Mouse (Mus musculus) mature B cell (primary cell): Measurements from ENCODE around the gene Pced1b.
"Not testable (repeated sequence)": the region's sequence is repeated elsewhere in the genome, so short reads cannot be mapped to it uniquely, and the experiment has no call there.

ENCODE experiments used
- in situ Hi-C: fragments of 300-500 bp; cut with MboI; formaldehyde crosslinking; loops from 2 replicates; pipeline ENCODE4 v1.14.3; 2019

Pced1b gene

GRCm38 (mm10) chr15:97342336-97342735 is 95.4 kb downstream of the Pced1b start:
- in situ Hi-C loops = no loop called here

GRCm38 (mm10) chr15:97342945-97343344 is 96.0 kb downstream of the Pced1b start:
- in situ Hi-C loops = no loop called here

DNA sequence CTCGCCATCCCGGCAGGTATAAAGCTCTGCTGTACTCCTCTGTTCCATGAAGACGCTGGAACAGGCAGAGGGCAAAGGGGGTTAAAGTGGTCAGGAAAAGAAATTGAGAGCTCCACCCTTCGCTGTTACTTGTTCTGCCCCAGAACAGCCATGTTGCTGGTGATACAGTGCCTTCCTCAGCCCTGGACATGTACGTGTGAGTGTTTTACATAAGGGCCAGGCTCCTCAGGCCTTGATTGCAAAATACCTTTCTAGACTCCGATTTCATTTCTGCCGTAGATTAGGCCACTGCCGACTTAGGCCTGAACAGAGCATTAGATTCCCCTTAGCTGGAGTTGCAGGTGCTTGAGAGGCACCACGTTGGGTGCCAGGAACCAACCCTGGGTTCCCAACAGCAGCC is 97.0 kb downstream of the Pced1b start:
- in situ Hi-C loops = no loop called here

GRCm38 (mm10) chr15:97345110-97345509 is 98.2 kb downstream of the Pced1b start:
- in situ Hi-C loops = no loop called here

GRCm38 (mm10) chr15:97345917-97346316 is 99.0 kb downstream of the Pced1b start:
- in situ Hi-C loops = no loop called here

DNA sequence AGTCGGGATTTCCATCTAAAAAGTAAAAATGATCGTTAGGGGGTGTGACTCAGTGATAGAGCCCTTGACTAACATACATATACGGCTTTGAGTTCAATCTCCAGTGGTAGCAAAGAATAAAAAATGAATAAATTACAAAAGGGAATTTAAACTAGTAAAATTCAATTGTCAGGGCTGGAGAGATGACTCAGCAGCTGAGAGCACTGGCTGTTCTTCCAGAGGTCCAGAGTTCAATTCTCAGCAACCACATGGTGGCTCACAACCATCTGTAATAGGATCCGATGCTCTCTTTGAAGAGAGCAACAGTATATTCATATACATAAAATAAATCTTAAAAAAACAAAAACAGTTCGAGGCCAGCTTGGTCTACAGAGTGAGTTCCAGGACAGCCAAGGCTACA is 99.5 kb downstream of the Pced1b start:
- in situ Hi-C loops = no loop called here

DNA sequence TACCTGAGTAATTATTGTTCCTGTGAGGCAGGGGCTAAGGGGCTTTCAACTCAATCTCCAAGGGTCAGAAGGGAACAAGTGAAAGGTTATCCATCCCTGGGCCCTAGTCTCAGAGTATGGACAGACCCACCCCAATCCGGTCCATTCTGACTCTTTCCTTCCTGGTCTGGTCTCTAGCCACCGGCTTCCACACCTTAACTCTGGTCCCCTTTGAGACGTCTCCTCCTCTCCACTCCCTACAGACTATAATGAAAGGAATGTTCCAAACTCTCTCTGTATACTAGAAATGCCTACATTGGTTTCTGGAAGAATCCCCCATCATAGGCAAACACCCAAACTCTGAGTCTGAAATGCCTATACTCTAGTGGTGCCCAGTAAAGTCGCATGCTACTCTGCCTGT is 100.0 kb downstream of the Pced1b start:
- in situ Hi-C loops = no loop called here

DNA sequence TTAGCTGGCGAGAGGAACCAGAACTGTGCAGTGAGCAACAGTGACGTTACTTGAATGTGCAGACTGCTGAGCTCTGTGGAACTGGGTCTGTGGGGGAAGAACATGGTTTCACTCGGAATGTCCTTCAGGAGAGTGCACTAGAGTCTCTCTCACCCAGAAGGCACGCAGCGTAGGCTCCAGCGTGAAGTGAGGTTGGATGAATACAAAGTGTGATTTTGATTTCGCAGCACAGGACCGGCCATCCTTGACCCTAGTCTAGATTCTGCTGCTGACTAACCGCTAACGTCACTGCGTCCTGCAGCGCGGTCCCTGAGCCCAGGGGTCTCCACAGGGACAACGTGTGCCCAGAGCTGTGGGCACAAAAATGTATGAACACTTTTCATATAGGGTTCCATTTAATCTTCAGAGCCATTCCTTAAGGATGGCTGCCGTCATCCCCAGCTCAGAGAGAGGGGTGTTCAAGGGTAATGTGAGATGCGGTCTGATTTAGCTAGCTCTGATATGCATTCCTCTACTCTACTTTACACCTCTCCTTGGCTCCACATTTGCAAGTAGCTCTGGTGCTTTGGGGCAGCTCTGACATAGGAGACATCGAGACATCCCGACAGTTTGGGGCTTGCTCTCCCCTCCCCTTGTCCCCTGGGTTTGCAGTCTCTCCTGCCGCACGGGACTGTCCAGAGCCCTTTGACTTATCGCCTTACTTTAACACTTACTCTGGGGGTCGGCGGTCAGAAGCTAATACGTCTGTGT is 101.8 kb downstream of the Pced1b start:
- in situ Hi-C loops = no loop called here

GRCm38 (mm10) chr15:97350528-97350927 is 103.6 kb downstream of the Pced1b start:
- in situ Hi-C loops = no loop called here

DNA sequence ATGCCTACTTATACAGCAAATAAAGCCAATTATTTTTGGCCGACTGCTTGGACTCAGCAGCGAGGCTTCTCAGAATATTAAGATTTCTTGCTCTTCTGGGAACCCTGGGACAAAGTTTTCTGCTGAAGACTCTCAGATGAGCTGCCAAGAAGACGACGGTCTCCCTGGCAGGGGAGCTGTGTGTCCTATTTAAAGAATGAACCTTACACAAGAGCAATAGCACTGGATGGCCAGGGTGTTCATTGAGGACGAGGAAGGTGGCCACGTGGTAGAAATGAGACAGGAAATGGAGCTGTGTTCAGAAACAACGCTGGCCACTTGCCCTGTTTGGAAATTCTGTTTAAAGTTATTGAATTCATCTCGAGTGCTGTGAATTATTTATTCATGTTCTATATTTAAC is 104.1 kb downstream of the Pced1b start:
- in situ Hi-C loops = no loop called here

DNA sequence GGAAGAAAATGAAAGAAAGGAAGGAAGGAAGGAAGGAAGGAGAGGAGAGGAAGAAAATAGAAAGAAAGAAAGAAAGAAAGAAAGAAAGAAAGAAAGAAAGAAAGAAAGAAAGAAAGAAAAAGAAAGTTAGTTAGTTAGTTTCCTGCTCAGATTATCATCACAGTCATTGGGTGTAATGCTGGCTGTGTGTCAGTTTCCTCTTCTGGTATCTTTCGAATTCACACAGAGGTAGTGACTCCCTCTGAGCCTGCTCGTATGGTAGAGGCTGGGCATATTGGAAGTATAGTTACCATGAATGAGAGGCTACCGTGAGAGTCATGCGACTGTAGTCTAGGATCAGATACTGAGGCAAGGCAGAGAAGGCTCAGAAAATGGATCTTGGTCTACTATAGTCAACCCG is 104.8 kb downstream of the Pced1b start:
- in situ Hi-C loops = no loop called here

GRCm38 (mm10) chr15:97355676-97356303 is 108.9 kb downstream of the Pced1b start:
- in situ Hi-C loops = no loop called here

DNA sequence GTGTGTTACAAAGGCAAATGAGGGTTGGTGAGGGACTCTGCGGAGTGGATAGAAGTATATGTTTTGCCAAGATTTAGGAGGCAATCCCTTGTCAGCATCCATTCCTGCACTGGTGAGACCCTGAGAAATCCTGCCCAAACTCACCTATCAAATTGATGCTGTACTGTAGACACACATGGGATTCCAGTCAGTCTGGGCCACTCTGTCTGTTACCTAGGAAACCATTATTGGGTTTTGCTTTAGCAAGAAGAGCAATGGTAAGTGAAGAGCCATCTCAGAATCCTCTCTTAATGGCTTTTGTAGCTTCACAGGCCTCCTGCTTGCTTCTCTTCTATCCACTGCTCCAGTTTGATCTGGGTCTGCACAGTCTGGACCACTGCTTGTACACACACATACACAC is 110.1 kb downstream of the Pced1b start:
- in situ Hi-C loops = no loop called here

GRCm38 (mm10) chr15:97360842-97361770 is 114.2 kb downstream of the Pced1b start:
- in situ Hi-C loops = no loop called here

DNA sequence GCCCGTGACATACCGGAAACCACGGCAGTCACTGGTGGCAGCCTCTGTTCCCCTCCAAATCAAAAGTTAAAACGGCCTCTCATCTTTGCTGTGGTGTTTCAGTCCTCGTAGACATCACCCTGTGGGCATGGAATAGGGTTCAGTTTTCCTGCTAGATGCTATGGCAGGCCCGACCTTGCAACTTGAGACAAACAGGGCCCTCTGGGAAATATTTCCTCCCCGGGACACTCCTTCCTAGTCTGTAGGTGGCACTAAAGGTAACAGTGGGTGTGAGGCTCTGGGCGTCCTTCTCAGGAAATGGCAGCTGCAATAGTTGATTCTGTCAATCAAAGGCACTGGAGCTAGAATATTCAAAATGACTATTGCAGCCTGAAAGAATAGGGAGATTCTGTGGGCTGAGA is 114.9 kb downstream of the Pced1b start:
- in situ Hi-C loops = no loop called here

DNA sequence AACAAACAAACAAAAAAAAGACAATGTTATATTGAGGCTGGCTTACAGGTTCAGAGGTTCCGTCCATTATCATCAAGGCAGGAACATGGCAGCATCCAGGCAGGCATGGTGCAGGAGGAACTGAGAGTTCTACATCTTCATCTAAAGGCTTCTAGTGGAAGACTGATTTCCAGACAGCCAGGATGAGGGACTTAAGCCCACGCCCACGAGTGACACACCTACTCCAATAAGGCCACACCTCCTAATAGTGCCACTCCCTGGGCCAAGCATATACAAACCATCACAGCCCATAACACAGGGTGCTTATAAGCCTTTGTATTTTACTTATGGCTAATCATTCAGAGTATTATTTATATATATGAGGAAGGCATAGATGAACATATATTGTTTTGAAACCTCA is 117.4 kb downstream of the Pced1b start:
- in situ Hi-C loops = not testable (repeated sequence)

DNA sequence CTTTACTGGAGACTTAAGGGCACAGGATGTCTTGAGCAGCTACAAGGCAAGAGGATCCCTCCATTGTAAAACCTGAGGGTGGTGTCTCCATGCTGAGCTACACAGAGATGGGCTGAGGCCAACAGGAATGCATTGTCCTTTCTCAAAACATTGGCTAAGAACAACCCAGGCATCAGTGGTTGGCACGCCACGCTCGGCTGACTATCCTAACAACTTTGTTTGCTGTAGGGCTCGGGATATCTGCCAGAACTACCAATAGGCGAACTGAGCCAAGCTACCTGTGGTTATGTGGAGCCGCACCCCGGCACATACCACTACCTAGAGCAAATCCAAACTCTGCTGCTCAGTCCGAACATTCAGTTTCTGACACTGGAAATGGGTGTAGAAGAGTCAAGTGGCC is 118.1 kb downstream of the Pced1b start:
- in situ Hi-C loops = no loop called here

DNA sequence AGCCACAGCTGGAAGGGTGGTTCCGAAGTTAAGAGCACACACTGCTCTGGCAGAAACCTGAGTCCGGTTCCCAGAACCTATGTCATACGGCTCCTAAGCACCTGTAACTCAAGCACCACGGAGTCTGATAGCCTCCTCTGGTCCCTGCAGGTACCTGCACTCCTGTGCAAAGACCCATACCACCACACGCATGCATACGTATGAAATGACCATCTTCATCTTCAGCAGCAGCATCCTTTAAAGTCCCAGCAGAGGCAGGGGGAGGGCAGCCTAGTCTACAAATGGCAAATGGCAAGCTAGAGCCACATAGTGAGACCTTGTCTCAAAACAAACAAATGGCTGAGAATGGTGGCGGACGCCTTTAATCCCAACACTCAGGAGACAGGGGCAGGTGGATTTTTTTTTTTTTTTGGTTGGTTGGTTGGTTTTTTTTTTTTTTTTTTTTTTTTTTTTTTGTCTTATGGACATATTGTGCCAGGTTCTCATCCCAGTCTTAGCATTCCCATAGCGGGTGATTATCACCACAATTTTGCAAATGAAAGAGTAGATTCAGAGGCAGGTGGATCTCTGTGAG is 121.2 kb downstream of the Pced1b start:
- in situ Hi-C loops = no loop called here

DNA sequence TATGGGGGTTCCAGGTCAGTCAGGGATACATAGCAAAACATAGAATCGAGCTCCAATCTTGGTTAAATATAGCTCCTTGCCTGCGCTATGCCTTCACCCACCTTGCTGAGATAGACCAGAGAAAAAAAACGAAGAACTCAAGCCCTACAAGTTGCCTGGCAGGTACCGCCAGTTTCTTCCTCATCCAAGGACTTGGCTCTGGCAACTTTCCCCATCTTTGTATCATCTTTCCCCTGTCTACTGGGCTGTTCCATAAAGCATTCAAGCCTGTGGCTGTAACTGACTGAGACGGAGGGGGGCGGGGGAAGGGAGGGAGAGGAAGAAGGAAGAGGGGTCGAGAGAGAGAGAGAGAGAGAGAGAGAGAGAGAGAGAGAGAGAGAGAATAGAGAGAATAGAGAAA is 121.7 kb downstream of the Pced1b start:
- in situ Hi-C loops = no loop called here

DNA sequence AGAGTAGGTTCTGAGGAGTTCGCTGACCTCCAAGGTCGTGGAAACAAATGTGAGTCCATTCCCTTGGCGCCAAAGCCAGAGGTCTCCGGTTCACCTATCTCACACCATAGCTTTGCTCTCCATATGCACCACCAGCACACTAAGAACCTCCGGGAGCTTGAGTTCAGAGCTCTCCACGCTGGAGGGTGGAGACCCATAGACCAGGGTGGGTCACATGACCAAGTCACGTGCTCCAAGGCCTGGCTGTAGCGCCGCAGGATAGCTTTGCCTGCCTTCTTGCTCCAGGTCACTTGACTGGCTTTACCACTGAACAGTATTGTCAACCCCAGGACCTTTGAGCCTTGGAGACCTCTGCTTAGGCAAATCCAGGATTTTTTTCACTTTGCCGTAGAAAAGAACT is 122.2 kb downstream of the Pced1b start:
- in situ Hi-C loops = no loop called here

GRCm38 (mm10) chr15:97370880-97371279 is 124.0 kb downstream of the Pced1b start:
- in situ Hi-C loops = no loop called here

DNA sequence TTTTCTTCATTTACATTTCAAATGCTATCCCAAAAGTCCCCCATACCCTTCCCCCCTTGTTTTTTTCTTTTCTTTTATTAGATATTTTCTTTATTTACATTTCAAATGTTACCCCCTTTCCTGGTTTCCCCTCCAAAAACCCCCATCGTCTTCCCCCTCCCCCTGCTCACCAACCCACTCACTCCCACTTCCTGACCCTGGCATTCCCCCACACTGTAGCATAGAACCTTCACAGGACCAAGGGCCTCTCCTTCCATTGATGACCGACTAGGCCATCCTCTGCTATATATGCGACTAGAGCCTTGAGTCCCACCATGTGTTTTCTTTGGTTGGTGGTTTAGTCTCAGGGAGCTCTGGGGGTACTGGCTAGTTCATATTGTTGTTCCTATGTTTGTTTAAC is 125.1 kb downstream of the Pced1b start:
- in situ Hi-C loops = not testable (repeated sequence)
